Mouse (Mus musculus) kidney, postnatal 25 days (tissue): ENCODE measurements around the gene Pros1.
A peak's percentile ranks its signal among the peaks of the same experiment; 100 is the strongest.

Experiments
- DNase-seq, 2 experiments: peaks; one replicate each; pipeline ENCODE4 v3.0.0; 2021; ENCODE audit warnings: mixed read lengths in 2 of 2

Gene Pros1

DNA sequence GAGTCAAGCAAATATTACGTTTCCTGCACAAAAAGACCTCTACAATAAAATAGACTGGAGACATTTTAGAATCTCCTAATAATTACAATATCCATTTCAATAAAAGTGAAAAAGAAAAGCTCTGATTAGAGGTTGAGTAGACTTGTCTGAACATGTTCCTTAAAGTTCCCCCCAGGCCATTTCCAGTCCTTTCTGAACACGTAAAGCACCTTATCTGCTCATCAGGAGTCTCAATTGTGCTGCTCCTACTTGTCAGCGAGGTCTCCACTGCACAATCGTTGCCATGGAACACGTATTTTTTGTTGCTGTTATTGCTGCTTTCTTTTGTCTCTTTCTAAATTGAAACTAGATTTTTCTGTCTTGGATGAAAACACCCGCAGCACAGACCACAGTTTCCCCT, 7.3 kb downstream of the Pros1 start:
- DNase-seq = no peak

GRCm38 (mm10) chr16:62872688-62873117, 18.6 kb downstream of the Pros1 start:
- no peak for DNase-seq

DNA sequence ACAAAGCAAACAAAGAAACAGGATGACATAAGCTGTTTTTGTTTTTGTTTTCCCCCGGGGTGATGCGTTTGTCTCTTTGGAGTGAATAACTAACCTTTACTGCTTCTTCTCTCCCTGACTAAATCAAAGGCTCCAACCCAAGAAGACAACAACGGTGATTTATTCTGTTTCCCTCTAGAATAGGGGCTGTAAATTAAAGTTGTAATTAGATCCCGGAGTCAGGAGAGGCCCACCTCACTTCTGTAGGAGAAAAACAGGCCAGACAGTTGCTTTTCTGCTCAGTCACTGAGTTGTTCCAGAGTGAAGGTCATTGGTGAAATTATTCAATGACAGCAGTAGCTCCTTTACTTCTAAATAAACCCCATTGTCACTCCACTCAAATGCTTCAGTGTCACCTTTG, 19.1 kb downstream of the Pros1 start:
- no peak for DNase-seq

DNA sequence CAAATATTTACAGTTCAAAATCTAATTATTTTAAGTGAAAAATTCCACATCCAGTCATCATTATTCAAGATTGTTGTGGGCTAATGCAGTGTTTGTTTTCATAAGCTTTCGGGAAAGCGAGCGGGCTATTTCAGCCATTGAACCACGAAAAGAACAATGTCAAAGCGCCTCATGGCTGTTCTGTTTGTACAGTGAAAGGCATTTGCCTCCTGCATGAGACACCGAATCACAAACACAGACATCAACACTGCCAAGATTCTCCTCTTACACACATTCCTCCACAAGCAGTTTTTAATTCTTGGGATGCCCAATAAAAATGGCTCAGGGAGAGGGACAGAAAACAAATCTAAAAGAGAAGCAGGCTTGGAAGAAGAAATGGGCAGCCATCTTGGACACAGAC, 20.0 kb downstream of the Pros1 start:
- no peak for DNase-seq

- no peak for DNase-seq
These were observed 41.7 kb downstream of the Pros1 start for GRCm38 (mm10) chr16:62895824-62896223.

DNA sequence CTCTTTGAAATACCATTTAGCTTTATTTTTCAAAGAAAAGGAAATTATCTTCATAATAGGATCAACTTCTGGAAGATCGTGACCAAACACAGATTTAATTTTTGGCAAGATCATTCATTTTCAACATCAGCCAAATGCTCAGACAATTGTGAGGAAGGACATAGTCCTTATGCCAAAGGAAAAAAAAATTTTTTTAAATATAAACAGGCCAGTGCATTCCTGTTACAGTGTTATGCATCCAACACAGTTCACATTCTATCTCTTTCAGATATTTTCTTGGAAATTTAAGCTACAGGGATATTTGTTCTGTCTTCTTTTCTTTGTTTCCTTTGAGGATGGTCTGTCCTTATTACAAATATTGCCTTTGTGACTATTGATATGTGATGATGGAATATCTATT, 57.3 kb downstream of the Pros1 start:
- DNase-seq = no peak

- no peak for DNase-seq
These were observed 58.1 kb downstream of the Pros1 start for GRCm38 (mm10) chr16:62912246-62912645.

GRCm38 (mm10) chr16:62915530-62915929, 61.4 kb downstream of the Pros1 start:
- no peak for DNase-seq

DNA sequence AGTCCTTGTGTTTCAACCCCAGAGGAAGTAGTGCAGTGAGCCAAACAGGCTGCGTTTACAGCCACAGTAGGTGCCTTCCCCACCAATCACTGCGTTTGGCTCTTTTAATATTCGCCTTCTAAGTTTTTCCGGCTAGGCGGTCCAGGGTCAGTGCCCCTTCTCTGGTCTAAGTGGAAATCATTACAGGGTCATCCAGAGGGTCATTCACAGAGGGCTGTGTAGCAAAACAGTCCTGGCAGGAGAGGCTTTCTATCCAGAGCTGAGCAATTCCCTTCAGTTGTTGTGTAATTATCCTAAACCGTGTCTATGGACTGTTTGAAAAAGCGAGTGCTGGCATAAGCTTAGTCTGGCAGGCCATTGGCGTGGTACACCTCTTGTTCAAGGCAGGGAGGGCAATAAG, 68.1 kb downstream of the Pros1 start:
- no peak for DNase-seq

- DNase-seq = no peak
These were observed 77.2 kb downstream of the Pros1 start for GRCm38 (mm10) chr16:62931341-62931740.

- DNase-seq = no peak
These were observed 82.2 kb downstream of the Pros1 start for GRCm38 (mm10) chr16:62936316-62936715.

DNA sequence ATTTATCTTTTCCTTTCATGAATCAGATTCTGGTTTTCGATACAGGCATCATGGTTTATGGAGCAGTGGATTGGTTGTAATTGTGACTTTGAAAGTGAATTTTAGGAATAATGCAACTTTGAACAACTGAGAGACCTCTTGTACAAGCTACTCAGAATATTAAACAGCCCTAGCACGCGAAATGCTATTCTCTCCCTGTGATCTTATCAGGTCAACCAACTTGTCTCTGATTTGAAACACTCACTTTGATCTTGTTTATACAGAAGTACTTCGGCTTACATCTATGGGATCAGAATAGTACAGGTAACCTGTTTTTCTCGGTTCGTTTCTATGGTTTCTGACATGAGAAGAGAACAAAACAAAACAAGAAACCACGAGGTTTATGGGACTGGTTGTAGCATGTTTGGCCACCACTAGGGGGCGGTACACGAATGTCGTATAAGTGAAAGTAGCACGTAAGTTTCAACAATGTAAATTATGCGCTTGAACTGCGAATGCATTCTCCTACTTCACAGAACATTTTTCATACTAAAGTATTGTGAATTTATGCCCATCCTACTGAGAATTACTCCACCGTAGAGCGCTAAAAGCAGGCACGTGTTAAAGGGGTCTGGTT, 86.4 kb downstream of the Pros1 start:
- peak; percentile 62 to 82 for DNase-seq

GRCm38 (mm10) chr16:62941763-62942162, 87.7 kb downstream of the Pros1 start:
- DNase-seq = no peak

DNA sequence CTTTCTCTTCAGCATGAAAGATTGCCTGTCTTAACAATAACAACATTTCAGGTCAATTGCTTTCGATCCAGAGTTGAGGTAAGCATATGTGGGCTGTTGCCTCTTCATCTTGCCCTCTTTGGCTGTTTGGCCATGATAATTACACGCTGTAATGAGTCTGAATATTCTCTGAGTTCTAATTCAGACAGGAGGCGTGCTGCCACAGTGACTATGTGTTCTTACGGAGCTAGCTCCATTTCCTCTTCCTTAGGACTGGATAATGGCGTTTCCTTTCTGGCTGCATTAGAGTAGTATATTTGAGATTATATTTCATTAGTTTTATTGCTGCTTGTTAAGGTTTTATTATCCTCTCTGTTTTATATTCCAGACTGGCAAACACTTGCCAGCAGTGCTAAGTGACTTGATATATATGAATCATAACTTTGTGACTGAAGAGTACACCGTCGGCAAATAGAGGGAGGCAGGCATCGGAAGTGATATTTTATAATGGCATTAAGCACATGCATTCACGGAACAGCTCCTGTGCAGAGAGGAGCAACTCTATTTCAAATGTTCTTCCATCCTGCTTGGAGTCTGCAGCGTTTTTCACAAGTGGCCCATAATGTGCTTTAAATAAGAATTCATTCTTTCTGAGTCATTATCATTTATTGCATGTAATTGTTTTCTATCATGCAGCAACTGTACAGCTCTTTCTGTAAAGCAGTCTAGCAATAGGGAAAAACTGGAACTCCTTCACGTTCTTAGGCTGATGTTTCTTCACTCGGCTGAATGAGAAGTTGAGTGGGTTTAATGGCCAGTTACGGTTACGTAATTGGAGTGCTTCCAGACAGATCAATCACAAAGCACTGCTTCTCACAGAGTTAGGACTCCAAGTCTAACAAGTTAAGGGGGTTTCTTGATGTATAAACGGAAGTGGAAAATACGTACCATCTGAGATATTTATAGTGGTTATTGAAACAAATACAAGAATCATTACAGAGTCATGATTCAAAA, 88.6 kb downstream of the Pros1 start:
- no peak for DNase-seq

DNA sequence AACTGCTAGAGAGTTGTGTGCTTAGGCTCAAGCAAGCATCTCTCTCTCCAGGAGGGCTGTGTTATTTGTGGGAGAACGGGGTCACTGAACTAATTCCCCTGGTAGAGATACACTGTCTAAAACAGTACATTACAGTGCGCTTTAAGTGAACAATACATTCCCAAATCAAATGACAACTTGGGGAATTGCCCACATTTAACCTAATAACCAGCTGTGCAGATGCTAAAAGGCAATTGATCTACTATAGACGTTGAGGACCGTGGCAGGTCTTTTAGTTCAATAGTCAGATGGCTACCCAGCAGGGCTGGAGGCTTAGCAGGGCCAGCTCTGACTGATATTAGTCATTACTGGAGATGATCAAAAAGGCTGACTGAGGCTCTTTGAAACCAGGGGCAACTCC, 104.4 kb downstream of the Pros1 start:
- DNase-seq = no peak

DNA sequence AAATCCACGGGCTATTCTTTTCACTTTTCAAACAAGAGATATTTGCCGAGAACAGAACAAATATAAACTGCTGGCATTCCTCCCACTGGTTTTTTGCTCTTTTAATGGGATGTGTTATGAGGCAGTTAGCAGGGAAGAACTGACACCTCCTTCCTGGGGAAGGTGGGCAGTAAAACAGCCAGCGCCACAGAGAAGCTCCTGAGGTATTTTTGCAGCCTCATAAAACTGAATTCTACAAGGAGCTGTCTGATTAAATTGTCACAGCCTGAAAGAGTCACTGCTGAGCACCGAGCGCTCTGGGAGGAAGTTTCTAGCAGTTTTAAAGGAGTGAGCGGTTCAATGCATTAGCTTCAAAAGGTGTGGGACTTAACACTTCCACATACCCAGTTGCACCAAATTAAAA, 110.3 kb downstream of the Pros1 start:
- no peak for DNase-seq

DNA sequence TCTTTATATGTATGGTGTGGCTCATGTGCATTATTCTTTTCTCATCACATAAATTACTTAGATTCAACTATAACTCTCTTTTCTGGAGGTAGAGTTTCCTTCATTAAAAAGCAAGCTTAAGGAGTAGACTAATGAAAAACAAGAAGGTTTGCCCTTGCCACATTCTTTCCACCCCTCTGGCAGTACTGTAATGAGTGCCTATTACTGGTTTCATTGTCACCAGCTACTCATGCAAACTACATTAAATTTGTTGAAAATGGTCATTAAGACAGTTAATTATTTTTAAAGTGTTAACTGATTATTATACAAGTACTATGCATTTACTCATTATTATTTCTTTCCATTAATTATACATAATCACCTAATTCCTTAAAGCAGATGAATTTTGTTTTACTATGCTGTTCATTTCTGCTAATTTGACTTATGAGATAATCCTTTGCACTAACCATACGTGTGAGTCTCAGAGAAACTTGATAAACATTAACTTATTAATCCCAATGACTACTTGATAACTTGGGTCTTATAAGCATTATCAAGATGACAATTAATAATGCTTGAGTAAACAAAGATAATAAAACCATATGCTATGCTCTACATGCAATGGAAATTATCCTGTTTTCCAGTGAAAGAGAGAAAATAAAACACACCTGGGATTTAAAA, 117.7 kb downstream of the Pros1 start:
- no peak for DNase-seq

GRCm38 (mm10) chr16:62974926-62975325, 120.8 kb downstream of the Pros1 start:
- DNase-seq = peak in 1 of 2 experiments; percentile 5
